Mouse (Mus musculus) midbrain, embryonic 12.5 days (tissue): ENCODE results near the gene Slit3. TPM values are rescaled to one million over a fixed set of nuclear protein-coding genes. Genes with fewer than 3 reads are reported as not detected.

Experiments used
- ATAC-seq: fragments of 200-750 bp; cut with Nextera tagmentation; 2 replicates; pipeline ENCODE4 v1.8.0; 2017; ENCODE audit warnings: low read depth, moderate TSS enrichment, moderate library complexity; ENCODE audit not compliant: low FRiP score
- H3K27ac ChIP-seq: fragments of 300-500 bp; sonication (generic); replicated peaks from 2 replicates; pipeline ENCODE4 v1.5.1; 2016; ENCODE audit warnings: mild to moderate bottlenecking
- H3K27me3 ChIP-seq: fragments of 300-500 bp; sonication (generic); 2 replicates; pipeline ENCODE4 v1.6.1; 2016; ENCODE audit warnings: mild to moderate bottlenecking
- H3K36me3 ChIP-seq: fragments of 300-500 bp; sonication (generic); 2 replicates; pipeline ENCODE4 v1.6.1; 2016
- H3K4me1 ChIP-seq: fragments of 300-500 bp; sonication (generic); 2 replicates; pipeline ENCODE4 v1.6.1; 2016
- H3K4me2 ChIP-seq: fragments of 300-500 bp; sonication (generic); replicated peaks from 2 replicates; pipeline ENCODE4 v1.6.1; 2016; ENCODE audit warnings: mild to moderate bottlenecking, moderate library complexity
- H3K4me3 ChIP-seq: fragments of 300-500 bp; sonication (generic); 2 replicates; pipeline ENCODE4 v1.5.1; 2016; ENCODE audit warnings: mild to moderate bottlenecking
- H3K9ac ChIP-seq: fragments of 300-500 bp; sonication (generic); replicated peaks from 2 replicates; pipeline ENCODE4 v1.6.1; 2016; ENCODE audit warnings: mild to moderate bottlenecking, moderate library complexity
- H3K9me3 ChIP-seq: fragments of 300-500 bp; sonication (generic); 2 replicates; pipeline ENCODE4 v1.6.1; 2016; ENCODE audit warnings: mild to moderate bottlenecking
- WGBS: fragments of 180-500 bp; shearing (Covaris S2); methylation state at CpG from one replicate; pipeline ENCODE4 v1.1.7; 2016; 5-methylcytosine and 5-hydroxymethylcytosine counted together
- polyA plus RNA-seq: library from polyadenylated mRNA; unstranded; fragments of >200 nt; fragmentation: Nextera tagmentation; extraction: Ambion mirVana; gene quantifications from 2 replicates; pipeline ENCODE4 v1.2.1, GENCODE M21; 2016

The Slit3 gene
- polyA plus RNA-seq, 1 experiment from 2014 or later: 16.2 TPM

DNA sequence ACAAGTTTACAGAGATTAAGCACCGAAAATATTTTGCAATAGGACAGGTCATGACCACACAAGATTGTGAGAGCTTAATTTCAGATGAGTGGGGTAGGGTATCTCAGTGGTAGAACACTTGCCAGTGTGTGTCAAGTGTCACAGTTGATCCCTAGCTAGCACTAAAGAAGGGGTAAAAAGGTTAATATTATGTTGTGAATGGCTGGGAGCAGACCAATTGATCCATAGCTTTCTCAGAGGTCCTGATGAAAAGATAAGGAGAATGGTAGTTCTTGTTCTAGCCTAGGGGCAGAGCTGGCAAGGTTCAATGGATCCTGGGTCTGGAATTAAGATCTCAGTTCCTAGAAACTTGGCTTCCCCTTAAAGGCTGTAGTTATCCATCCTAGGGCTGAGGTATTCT is 597.9 kb downstream of the Slit3 start:
- Histone ChIP-seq H3K9ac (no peak overlapping the region), H3K27me3 (no peaks in the 10 kb centered on the region), H3K4me3 (no peak overlapping the region), H3K36me3 (no peaks in the 10 kb centered on the region), H3K4me1 (no peaks in the 10 kb centered on the region), H3K27ac (no peak overlapping the region), H3K4me2 (no peak overlapping the region), H3K9me3 (0 out of 2 replicates have a peak, but pooled peaks cover 8% of the 10 kb centered on the region)
- ATAC-seq: no peak
- WGBS: 80% methylated on average over 1 of the region's 1 CpGs

- 90% methylated on average over 5 of the region's 5 CpGs for whole genome bisulfite sequencing
- Histone ChIP-seq H3K4me3 (no peak overlapping the region), H3K4me2 (no peak overlapping the region), H3K36me3 (no peaks in the 10 kb centered on the region), H3K4me1 (no peaks in the 10 kb centered on the region), H3K9ac (no peak overlapping the region), H3K27ac (no peak overlapping the region), H3K9me3 (no peaks in the 10 kb centered on the region), H3K27me3 (no peaks in the 10 kb centered on the region)
- ATAC-seq: no peak
These were observed 602.9 kb downstream of the Slit3 start for GRCm38 (mm10) chr11:35723876-35724275.

- Histone ChIP-seq H3K36me3 (no peaks in the 10 kb centered on the region), H3K4me2 (no peak overlapping the region), H3K9ac (no peak overlapping the region), H3K4me3 (no peak overlapping the region), H3K27me3 (no peaks in the 10 kb centered on the region; the same call in 1 of the 2 replicates), H3K4me1 (no peaks in the 10 kb centered on the region), H3K9me3 (no peaks in the 10 kb centered on the region), H3K27ac (no peak overlapping the region)
- ATAC-seq: no peak
- 84% methylated on average over 8 of the region's 8 CpGs for WGBS
These were observed 605.4 kb downstream of the Slit3 start for GRCm38 (mm10) chr11:35726341-35726846.

- Histone ChIP-seq H3K27me3 (no peaks in the 10 kb centered on the region; the same call in 1 of the 2 replicates), H3K4me3 (no peak overlapping the region), H3K9ac (no peak overlapping the region), H3K9me3 (no peaks in the 10 kb centered on the region), H3K27ac (no peak overlapping the region), H3K4me1 (no peaks in the 10 kb centered on the region), H3K4me2 (no peak overlapping the region), H3K36me3 (no peaks in the 10 kb centered on the region)
- 94% methylated on average over 1 of the region's 1 CpGs for WGBS
- no peak for ATAC-seq
These were observed 607.2 kb downstream of the Slit3 start for GRCm38 (mm10) chr11:35728200-35728599.

- no peaks in the 10 kb centered on the region for H3K4me1 ChIP-seq
- no peak overlapping the region for H3K9ac ChIP-seq
- H3K4me3 ChIP-seq: no peak overlapping the region
- H3K36me3 ChIP-seq: no peaks in the 10 kb centered on the region
- WGBS: 60% methylated on average over 5 of the region's 5 CpGs
- no peaks in the 10 kb centered on the region for H3K9me3 ChIP-seq
- no peak overlapping the region for H3K4me2 ChIP-seq
- ATAC-seq: no peak
- H3K27me3 ChIP-seq: no peaks in the 10 kb centered on the region; the same call in 1 of the 2 replicates
- no peak overlapping the region for H3K27ac ChIP-seq
These were observed 608.2 kb downstream of the Slit3 start for GRCm38 (mm10) chr11:35729186-35729585.

DNA sequence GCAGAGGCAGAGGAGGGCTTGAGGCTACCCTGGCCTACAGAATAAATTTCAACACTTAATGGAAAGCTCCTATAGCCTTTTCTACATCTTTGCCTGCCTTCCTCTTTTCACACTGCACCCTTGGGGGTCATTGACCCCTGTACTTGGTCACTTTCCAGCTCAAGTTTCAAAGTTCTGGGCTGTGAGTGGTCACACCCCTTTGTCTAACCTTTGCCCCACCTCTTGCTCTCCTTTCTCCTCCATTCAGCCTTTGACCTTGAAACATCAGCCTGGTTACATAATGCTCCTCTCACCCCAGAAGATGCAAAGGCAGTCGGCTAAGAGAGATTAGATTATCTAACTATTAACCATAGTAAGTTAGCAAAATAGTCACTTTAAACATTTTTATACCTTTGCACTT is 611.3 kb downstream of the Slit3 start:
- no peak overlapping the region for H3K4me2 ChIP-seq

DNA sequence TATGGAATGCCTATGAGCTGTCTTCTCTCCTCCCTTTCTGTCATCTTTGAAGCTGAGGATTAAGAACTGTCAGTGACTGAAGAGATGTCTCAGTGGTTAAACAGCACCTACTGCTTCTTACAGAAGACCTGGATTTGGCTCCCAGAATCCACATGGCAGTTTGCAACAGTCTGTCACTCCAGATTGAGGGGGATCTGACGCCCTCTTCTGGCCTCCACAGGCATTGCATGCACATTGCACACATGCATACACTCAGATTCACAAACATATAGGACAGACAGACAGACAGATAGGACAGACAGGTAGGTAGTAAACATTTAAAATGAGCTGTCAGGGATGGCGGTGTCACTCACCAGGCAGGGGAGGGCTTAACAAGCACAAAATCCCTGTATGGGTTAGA is 615.8 kb downstream of the Slit3 start:
- WGBS: 71% methylated on average over 2 of the region's 2 CpGs
- Histone ChIP-seq H3K27me3 (no peaks in the 10 kb centered on the region), H3K4me2 (no peak overlapping the region), H3K9me3 (no peaks in the 10 kb centered on the region), H3K36me3 (no peaks in the 10 kb centered on the region), H3K27ac (no peak overlapping the region), H3K4me1 (no peaks in the 10 kb centered on the region), H3K9ac (no peak overlapping the region), H3K4me3 (no peak overlapping the region)
- ATAC-seq: no peak

More for the DNA sequence above, 611.3 kb downstream of the Slit3 start:
- Histone ChIP-seq H3K27ac (no peak overlapping the region), H3K36me3 (no peaks in the 10 kb centered on the region), H3K4me3 (no peak overlapping the region), H3K9ac (no peak overlapping the region), H3K27me3 (no peaks in the 10 kb centered on the region; the same call in 1 of the 2 replicates), H3K9me3 (no peaks in the 10 kb centered on the region), H3K4me1 (no peaks in the 10 kb centered on the region)
- 59% methylated on average over 1 of the region's 1 CpGs for WGBS
- ATAC-seq: no peak

- H3K36me3 ChIP-seq: no peaks in the 10 kb centered on the region
- H3K4me1 ChIP-seq: no peaks in the 10 kb centered on the region
- no peak overlapping the region for H3K4me3 ChIP-seq
- ATAC-seq: no peak
- no peaks in the 10 kb centered on the region for H3K9me3 ChIP-seq
- no peak overlapping the region for H3K4me2 ChIP-seq
- 98% methylated on average over 2 of the region's 2 CpGs for WGBS
- H3K27ac ChIP-seq: no peak overlapping the region
- H3K9ac ChIP-seq: no peak overlapping the region
- H3K27me3 ChIP-seq: no peaks in the 10 kb centered on the region
These were observed 616.2 kb downstream of the Slit3 start for GRCm38 (mm10) chr11:35737262-35737661.

- Histone ChIP-seq H3K27me3 (no peaks in the 10 kb centered on the region), H3K4me3 (no peak overlapping the region), H3K9ac (no peak overlapping the region), H3K9me3 (no peaks in the 10 kb centered on the region), H3K4me2 (no peak overlapping the region), H3K36me3 (no peaks in the 10 kb centered on the region), H3K4me1 (no peaks in the 10 kb centered on the region), H3K27ac (no peak overlapping the region)
- WGBS: 85% methylated on average over 3 of the region's 3 CpGs
- no peak for ATAC-seq
These were observed 617.1 kb downstream of the Slit3 start for GRCm38 (mm10) chr11:35738102-35738501.

DNA sequence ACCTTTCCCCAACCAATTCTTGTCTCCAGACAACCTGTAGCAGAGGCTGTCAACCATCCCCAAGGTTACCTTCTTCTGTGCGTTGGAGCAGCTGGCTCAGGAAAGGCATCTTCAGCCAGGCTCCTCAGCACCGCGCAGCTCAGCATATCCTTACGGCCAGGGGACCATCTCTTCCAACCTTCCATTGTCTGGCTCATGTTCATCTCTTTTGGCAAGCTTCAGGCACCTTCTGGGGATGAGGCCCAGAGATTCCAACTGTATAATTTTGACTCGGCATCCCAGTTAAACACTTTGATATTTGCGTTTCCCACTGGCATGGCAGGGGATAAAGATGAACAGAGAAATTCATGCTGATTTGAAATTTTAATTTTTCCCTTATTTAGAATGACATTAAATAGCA is 622.6 kb downstream of the Slit3 start:
- Histone ChIP-seq H3K4me1 (no peaks in the 10 kb centered on the region), H3K9me3 (no peaks in the 10 kb centered on the region), H3K9ac (no peak overlapping the region), H3K4me2 (no peak overlapping the region), H3K36me3 (no peaks in the 10 kb centered on the region), H3K4me3 (no peak overlapping the region), H3K27ac (no peak overlapping the region), H3K27me3 (no peaks in the 10 kb centered on the region)
- no peak for ATAC-seq
- 92% methylated on average over 6 of the region's 6 CpGs for WGBS

DNA sequence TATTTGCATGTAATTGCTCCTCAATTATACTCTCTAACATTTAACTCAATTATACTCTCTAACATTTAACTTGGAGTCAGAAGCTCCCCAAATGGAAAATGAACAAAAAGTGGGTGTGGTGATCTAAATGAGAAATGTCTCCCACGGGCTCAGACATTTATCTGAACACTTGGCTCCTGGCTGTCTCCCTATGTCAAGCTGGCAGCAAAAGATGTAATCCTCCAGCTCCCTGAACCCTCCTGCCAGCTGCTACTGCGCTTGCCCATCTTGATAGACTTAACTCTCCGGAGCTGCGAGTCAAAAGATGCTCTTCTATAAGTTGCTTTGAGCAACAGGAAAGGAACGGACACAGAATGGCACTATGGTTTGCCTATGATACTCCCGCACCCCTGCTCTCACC is 623.5 kb downstream of the Slit3 start:
- no peaks in the 10 kb centered on the region for H3K27me3 ChIP-seq
- WGBS: 93% methylated on average over 6 of the region's 6 CpGs
- no peaks in the 10 kb centered on the region for H3K4me1 ChIP-seq
- ATAC-seq: no peak
- H3K9me3 ChIP-seq: no peaks in the 10 kb centered on the region
- no peak overlapping the region for H3K4me2 ChIP-seq
- no peaks in the 10 kb centered on the region for H3K36me3 ChIP-seq
- no peak overlapping the region for H3K4me3 ChIP-seq
- no peak overlapping the region for H3K9ac ChIP-seq
- H3K27ac ChIP-seq: no peak overlapping the region

- H3K4me2 ChIP-seq: no peak overlapping the region
- no peaks in the 10 kb centered on the region for H3K27me3 ChIP-seq
- no peaks in the 10 kb centered on the region for H3K9me3 ChIP-seq
- no peaks in the 10 kb centered on the region for H3K4me1 ChIP-seq
- no peaks in the 10 kb centered on the region for H3K36me3 ChIP-seq
- no peak overlapping the region for H3K4me3 ChIP-seq
- H3K27ac ChIP-seq: no peak overlapping the region
- ATAC-seq: no peak
- no peak overlapping the region for H3K9ac ChIP-seq
- WGBS: 77% methylated on average over 8 of the region's 8 CpGs
These were observed 629.6 kb downstream of the Slit3 start for GRCm38 (mm10) chr11:35750578-35750977.

- Histone ChIP-seq H3K4me2 (no peak overlapping the region), H3K36me3 (no peaks in the 10 kb centered on the region), H3K27me3 (no peaks in the 10 kb centered on the region), H3K9me3 (no peaks in the 10 kb centered on the region), H3K4me1 (no peaks in the 10 kb centered on the region), H3K9ac (no peak overlapping the region), H3K27ac (no peak overlapping the region), H3K4me3 (no peak overlapping the region)
- 83% methylated on average over 4 of the region's 4 CpGs for WGBS
- ATAC-seq: no peak
These were observed 633.9 kb downstream of the Slit3 start for GRCm38 (mm10) chr11:35754906-35755418.
